Mouse (Mus musculus): ENCODE measurements around the gene Cyp2b9.
"Not testable (repeated sequence)": the region's sequence is repeated elsewhere in the genome, so short reads cannot be mapped to it uniquely, and the experiment has no call there.

DNA sequence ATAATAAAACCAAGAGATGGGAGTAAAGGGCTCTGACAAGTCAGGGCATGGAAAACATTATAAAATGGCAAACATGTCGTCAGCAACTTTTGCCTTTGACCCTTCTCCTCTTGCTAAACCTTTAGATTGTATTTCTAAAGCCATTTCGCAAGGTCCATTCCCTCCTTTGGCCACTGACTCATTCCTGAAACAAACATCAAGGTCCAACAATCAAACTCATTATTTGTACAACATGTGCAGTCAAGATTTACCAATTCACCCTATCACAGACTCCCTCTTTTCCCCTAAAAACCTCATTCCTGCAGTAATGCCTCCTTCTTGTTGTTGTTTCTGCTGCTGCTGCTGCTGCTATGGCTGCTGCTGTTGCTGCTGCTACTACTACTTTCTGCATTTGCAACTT, 33.6 kb upstream of the Cyp2b9 start:
- not testable (repeated sequence) for TF ChIP-seq E2F4 (IDR thresholded peaks at IDR 0.05; ENCODE audit: insufficient replicate concordance, low read depth, low read length); MAZ (IDR thresholded peaks at IDR 0.05; ENCODE audit: low read depth, low read length); PAX5 (IDR thresholded peaks at IDR 0.05; ENCODE audit: low read length); ZMIZ1 (IDR thresholded peaks at IDR 0.05; ENCODE audit: low read depth, low read length)
